ENCODE assay signal across 8 mouse cellular contexts in genomic region chr1:72243656-72244316, GRCm38 (mm10). TPM values are rescaled to one million over a fixed set of nuclear protein-coding genes. Genes with fewer than 3 reads are reported as not detected.
DNase-seq lines count a peak whose midpoint lies in the region; ATAC-seq and TF ChIP-seq lines count a peak whose summit lies in the region.

No protein-coding gene starts in this region.

- H3K4me3 ChIP-seq in forebrain, embryonic 15.5 days, result peak overlapping the region; percentile 48
- H3K4me3 ChIP-seq in layer of hippocampus, adult 2 months, result peak overlapping the region; percentile 67
- peak overlapping the region; percentile 44 for H3K4me3 ChIP-seq in lung, embryonic 14.5 days (ENCODE audit: low read depth, low read length)
- peak overlapping the region; percentile 61 for H3K4me3 ChIP-seq in olfactory bulb, adult 2 months (ENCODE audit: insufficient read depth, low read depth, low read length)
- peak overlapping the region; percentile 45 for H3K4me3 ChIP-seq in thymus, adult 2 months (ENCODE audit: control insufficient read depth, insufficient read depth, low read length)

- peak overlapping the region; percentile 55 for H3K4me2 ChIP-seq in forebrain, embryonic 15.5 days (replicated peaks)
- H3K4me2 ChIP-seq in lung, embryonic 14.5 days, result peak overlapping the region; percentile 69

- TF ChIP-seq CTCF in layer of hippocampus, adult 2 months (conservative IDR thresholded peaks at IDR 0.05), result 0 out of 2 replicates have a peak, but pooled peaks have one; percentile 12
- peak; percentile 25 for TF ChIP-seq CTCF in lung, embryonic 14.5 days (IDR thresholded peaks at IDR 0.05; ENCODE audit: low read depth)
- TF ChIP-seq CTCF in olfactory bulb, adult 2 months (IDR thresholded peaks at IDR 0.05; ENCODE audit: insufficient read depth, low read depth, low read length), result no peak
- TF ChIP-seq CTCF in thymus, adult 2 months (IDR thresholded peaks at IDR 0.05; ENCODE audit: borderline replicate concordance, control insufficient read depth, extremely low read depth, insufficient read depth, low read length, poor library complexity), result peak; percentile 54; the same call in 1 of the 2 replicates

- no peaks in the 10 kb centered on the region for H3K27me3 ChIP-seq in forebrain, embryonic 15.5 days
- no peaks in the 10 kb centered on the region for H3K27me3 ChIP-seq in lung, embryonic 14.5 days (ENCODE audit: insufficient read depth, low read length)
- no peaks in the 10 kb centered on the region for H3K27me3 ChIP-seq in thymus, adult 2 months (ENCODE audit: control insufficient read depth, insufficient read depth, low read length)

- H3K9me3 ChIP-seq in forebrain, embryonic 15.5 days, result no peaks in the 10 kb centered on the region
- H3K9me3 ChIP-seq in lung, embryonic 14.5 days (ENCODE audit: low read depth, low read length), result no peaks in the 10 kb centered on the region

- peak overlapping the region; percentile 79 for H3K9ac ChIP-seq in forebrain, embryonic 15.5 days (replicated peaks)
- H3K9ac ChIP-seq in lung, embryonic 14.5 days, result peak overlapping the region; percentile 77

- TF ChIP-seq POLR2A in olfactory bulb, adult 2 months (IDR thresholded peaks at IDR 0.05; ENCODE audit: insufficient read depth, low read depth, low read length), result peak; percentile 52
- peak; percentile 58; the same call in 1 of the 2 replicates for TF ChIP-seq POLR2A in thymus, adult 2 months (IDR thresholded peaks at IDR 0.05; ENCODE audit: control insufficient read depth, extremely low read depth, insufficient read depth, low read length, poor library complexity)

- intact Hi-C loops in heart, postnatal 36 days (cut with DNase I), result loop anchor here (5.0 to 10.0 kb wide), 2 partner anchors 39 to 341 kb away; partner anchors contain the start of genes Pecr, Smarcal1 and Tmem169

- H3K27ac ChIP-seq in forebrain, embryonic 15.5 days (replicated peaks), result peak overlapping the region; percentile 95
- H3K27ac ChIP-seq in layer of hippocampus, adult 2 months, result peak overlapping the region; percentile 98
- H3K27ac ChIP-seq in lung, embryonic 14.5 days (ENCODE audit: low read depth), result peak overlapping the region; percentile 98
- H3K27ac ChIP-seq in olfactory bulb, adult 2 months (ENCODE audit: insufficient read depth, low read depth, low read length), result peak overlapping the region; percentile 97
- peak overlapping the region; percentile 50 for H3K27ac ChIP-seq in thymus, adult 2 months (ENCODE audit: control insufficient read depth, insufficient read depth, low read length)

- H3K4me1 ChIP-seq in forebrain, embryonic 15.5 days, result no peaks in the 10 kb centered on the region
- no peaks in the 10 kb centered on the region for H3K4me1 ChIP-seq in lung, embryonic 14.5 days (ENCODE audit: insufficient read depth)
- H3K4me1 ChIP-seq in olfactory bulb, adult 2 months (ENCODE audit: control insufficient read depth, insufficient read depth, low read length), result no peaks in the 10 kb centered on the region
- peaks cover 2% of the 10 kb centered on the region; the same call in 1 of the 2 replicates for H3K4me1 ChIP-seq in thymus, adult 2 months (replicated peaks; ENCODE audit: control insufficient read depth, insufficient read depth, low read length)

- no peaks in the 10 kb centered on the region for H3K36me3 ChIP-seq in forebrain, embryonic 15.5 days
- H3K36me3 ChIP-seq in lung, embryonic 14.5 days (ENCODE audit: insufficient read depth), result no peaks in the 10 kb centered on the region
- no peaks in the 10 kb centered on the region for H3K36me3 ChIP-seq in thymus, adult 2 months (ENCODE audit: control insufficient read depth, insufficient read depth, low read length)

- under 1% methylated on average over 46 of the region's 47 CpGs for WGBS in forebrain, embryonic 15.5 days
- WGBS in lung, embryonic 14.5 days, result 1% methylated on average over 46 of the region's 47 CpGs
- under 1% methylated on average over 47 of the region's 47 CpGs for WGBS in olfactory bulb, adult 2 months
- WGBS in thymus, adult 2 months, result 1% methylated on average over 47 of the region's 47 CpGs

- ATAC-seq in forebrain, embryonic 15.5 days (replicated peaks), result peak; percentile 95
- peak; percentile 94 for ATAC-seq in lung, embryonic 14.5 days (ENCODE audit: insufficient read depth)

- DNase-seq in ES-CJ7 (ENCODE audit: low read depth, low spot score), result peak; percentile 100
- DNase-seq in cerebellum, adult 11 months, result peak; percentile 97
- peak; percentile 94 to 97 for DNase-seq in heart, postnatal 36 days
- peak; percentile 94 for DNase-seq in layer of hippocampus, adult 2 months (ENCODE audit: low spot score in 2 of 2)
- peak; percentile 99 for DNase-seq in lung, embryonic 14.5 days
- DNase-seq in thymus, adult 2 months, result peak; percentile 93

RNA-seq across cellular contexts. Expression of gene Mreg, which starts 31.7 kb away (rescaled TPM):
- polyA plus RNA-seq in forebrain, embryonic 15.5 days (2015; fragmentation: Nextera tagmentation; extraction: Ambion mirVana), result 0.94 and 1.4 TPM in 2 replicates
- total RNA-seq in heart, postnatal 36 days (2021), result 10 to 100 TPM; 34.5 to 35.5 TPM
- total RNA-seq in layer of hippocampus, adult 2 months (2021), result 1 to 10 TPM; 3.1 to 3.6 TPM
- 1.5 and 1.8 TPM in 2 replicates for polyA plus RNA-seq in lung, embryonic 14.5 days (2014; fragmentation: Nextera tagmentation; extraction: Ambion mirVana)
- polyA plus RNA-seq in olfactory bulb, adult 2 months (2012; ENCODE audit: insufficient read depth, insufficient read length, low replicate concordance, missing spikeins), result not detected in 2 replicates
- 20.6 and 28.0 TPM in 2 replicates for polyA plus RNA-seq in thymus, adult 2 months (2012; rRNA removed)

RNA-seq across cellular contexts. Expression of gene Pecr, which starts 40.3 kb away (rescaled TPM):
- 9.1 and 12.8 TPM in 2 replicates for polyA plus RNA-seq in forebrain, embryonic 15.5 days (2015; fragmentation: Nextera tagmentation; extraction: Ambion mirVana)
- total RNA-seq in heart, postnatal 36 days (2021), result 10 to 100 TPM; 10.3 to 11.7 TPM
- 1 to 10 TPM; 5.4 to 6.7 TPM for total RNA-seq in layer of hippocampus, adult 2 months (2021)
- polyA plus RNA-seq in lung, embryonic 14.5 days (2014; fragmentation: Nextera tagmentation; extraction: Ambion mirVana), result 22.7 and 25.6 TPM in 2 replicates
- not detected in 2 replicates for polyA plus RNA-seq in olfactory bulb, adult 2 months (2012; ENCODE audit: insufficient read depth, insufficient read length, low replicate concordance, missing spikeins)
- 3.6 TPM in 2 replicates for polyA plus RNA-seq in thymus, adult 2 months (2012; rRNA removed)

RNA-seq across cellular contexts. Expression of gene Tmem169, which starts 40.4 kb away (rescaled TPM):
- 32.8 and 34.0 TPM in 2 replicates for polyA plus RNA-seq in forebrain, embryonic 15.5 days (2015; fragmentation: Nextera tagmentation; extraction: Ambion mirVana)
- not detected for total RNA-seq in heart, postnatal 36 days (2021)
- 10 to 100 TPM; 13.6 to 17.1 TPM for total RNA-seq in layer of hippocampus, adult 2 months (2021)
- 1.1 and 2.3 TPM in 2 replicates for polyA plus RNA-seq in lung, embryonic 14.5 days (2014; fragmentation: Nextera tagmentation; extraction: Ambion mirVana)
- not detected in 2 replicates for polyA plus RNA-seq in olfactory bulb, adult 2 months (2012; ENCODE audit: insufficient read depth, insufficient read length, low replicate concordance, missing spikeins)
- polyA plus RNA-seq in thymus, adult 2 months (2012; rRNA removed), result 0.46 and 0.89 TPM in 2 replicates

Comparison
In these comparisons a context has a peak if more than half of its experiments do, and no peak if none do; other contexts are left out.
1. Peak in every context shown above with its lines: DNase-seq, ATAC-seq, H3K4me3 ChIP-seq and H3K27ac ChIP-seq.
2. RNA of gene Tmem169, which starts 40.4 kb away (polyA plus RNA-seq): 32.8 to 34.0 TPM in forebrain, embryonic 15.5 days; 1.1 to 2.3 TPM in lung, embryonic 14.5 days, 0.46 to 0.89 TPM in thymus, adult 2 months and not detected in olfactory bulb, adult 2 months; every median in the first group is over 10 times any median in the second.